Mouse (Mus musculus): ENCODE measurements at regions not wholly inside any gene's neighbourhood (a gene's known extent, or its start where the extent isn't known, plus 50 kb on each side); places are given as distances from the start of the nearest gene placed in this dataset.

DNA sequence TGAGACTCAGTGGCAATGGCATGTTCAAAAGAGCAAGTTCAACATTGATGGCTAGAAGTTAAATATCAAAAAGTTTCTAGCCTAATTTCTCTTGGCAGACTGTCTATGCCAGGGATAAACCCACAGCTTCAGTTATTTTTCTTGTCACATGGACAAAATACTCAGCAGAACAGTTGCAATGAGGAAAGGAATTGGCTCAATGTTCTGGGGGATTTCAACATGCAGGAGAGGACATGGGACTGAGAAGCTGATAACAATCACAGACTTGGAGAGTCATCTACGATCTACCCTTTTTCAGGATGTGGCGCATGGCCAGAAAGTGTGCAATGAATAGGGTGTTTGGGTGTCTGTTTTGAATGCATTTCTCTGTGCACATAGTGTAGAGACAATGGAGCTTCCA, 389.9 kb downstream of the Rnd3 start:
- no peak for TF ChIP-seq CTCF (IDR thresholded peaks at IDR 0.05; ENCODE audit: insufficient read depth, low read depth, low read length)
- TF ChIP-seq POLR2A (IDR thresholded peaks at IDR 0.05; ENCODE audit: insufficient read depth, low read depth, low read length), result no peak
